Mouse (Mus musculus) ovary, postnatal 36 days (tissue): ENCODE measurements around the gene Gm17693.
"Not testable (repeated sequence)": the region's sequence is repeated elsewhere in the genome, so short reads cannot be mapped to it uniquely, and the experiment has no call there.

ENCODE experiments used
- DNase-seq: peaks from one replicate; pipeline ENCODE4 v3.0.0; 2022; ENCODE audit warnings: low spot score, mixed read lengths

Gm17693 gene

GRCm38 (mm10) chrX:125705144-125705543 is at the start of gene Gm17693:
Gm17693 (plus strand) TSS chrX:125705444.
- DNase-seq = not testable (repeated sequence)
